Mouse (Mus musculus) liver, embryonic 14.5 days (tissue): Measurements from ENCODE around the gene Patl1.

Source experiments
- CTCF ChIP-seq: IDR thresholded peaks from 2 replicates; pipeline ENCODE4 v1.5.1; 2016; ENCODE audit warnings: antibody characterized with exemption, low read depth, control low read depth
- EP300 ChIP-seq: IDR thresholded peaks from 2 replicates; pipeline ENCODE4 v1.6.1; 2016; ENCODE audit warnings: antibody characterized with exemption, low read depth

DNA sequence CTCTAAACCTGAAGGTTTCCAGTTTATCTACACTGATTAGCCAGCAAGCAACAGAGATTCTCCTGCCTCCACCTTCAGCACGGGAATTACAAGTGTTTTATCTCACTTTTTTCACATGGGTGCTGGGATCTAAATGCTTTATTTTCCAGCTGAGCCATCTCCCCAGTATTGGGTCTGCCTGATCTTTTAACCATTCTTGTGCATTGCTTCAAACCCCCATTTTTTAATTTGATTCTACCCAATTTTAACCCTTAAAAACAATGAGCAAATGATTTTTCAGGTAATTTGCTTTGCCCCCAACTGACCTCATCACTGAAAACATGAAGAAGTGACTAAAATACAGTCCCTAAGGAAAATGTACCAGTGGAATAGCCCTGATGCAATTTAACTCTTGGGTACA is 25.9 kb upstream of the Patl1 start, which contains the start of gene Olfr1420:
- no peak for TF ChIP-seq CTCF
- no peak for TF ChIP-seq EP300
